32 mouse cellular contexts compared by ENCODE assay signal in the genomic region with DNA sequence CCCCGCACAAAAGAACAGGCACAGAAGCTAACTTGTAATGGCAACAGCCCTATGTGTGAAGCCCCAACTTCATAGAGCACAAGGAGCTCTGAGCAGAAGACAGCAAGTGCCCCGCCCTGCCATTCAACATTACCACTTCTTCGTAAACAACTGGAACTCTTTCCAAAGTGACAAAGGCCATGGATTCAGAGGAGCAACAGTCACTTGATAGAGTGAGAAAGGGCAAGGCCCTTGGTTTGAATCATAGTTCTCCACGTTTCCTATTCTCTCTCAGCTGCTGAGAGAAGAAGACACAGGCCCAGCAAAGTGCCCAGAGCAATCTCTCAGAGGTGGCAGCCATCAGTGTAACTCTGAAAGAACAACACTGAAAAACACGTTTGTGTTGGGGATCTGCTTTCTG. TPM values are rescaled to one million over a fixed set of nuclear protein-coding genes. Genes with fewer than 3 reads are reported as not detected.
DNase-seq lines count a peak whose midpoint lies in the region; ATAC-seq and TF ChIP-seq lines count a peak whose summit lies in the region.
"Had no signal": no experiment of that assay in that cellular context is flagged by ENCODE, and none has a peak within 500 bp of the region (broad histone marks: within the 10 kb centered on the region; RNA-seq: fewer than 3 reads in every experiment).

No protein-coding gene starts in this region.

- no peak for TF ChIP-seq CTCF in heart, adult 2 months (IDR thresholded peaks at IDR 0.05)

- no peak for ATAC-seq in liver, embryonic 13.5 days (ENCODE audit: low read depth)
- no peak for ATAC-seq in liver, embryonic 15.5 days (ENCODE audit: insufficient read depth)
- ATAC-seq: forebrain, embryonic 15.5 days; inflammation-experienced regulatory T-cells, adult 6 months; midbrain, embryonic 15.5 days had no signal

- no peak overlapping the region for H3K4me3 ChIP-seq in heart, adult 2 months
- no peak overlapping the region for H3K4me3 ChIP-seq in heart, embryonic 10.5 days
- no peak overlapping the region for H3K4me3 ChIP-seq in liver, embryonic 13.5 days (replicated peaks)
- no peak overlapping the region for H3K4me3 ChIP-seq in brown adipose tissue, adult 24 weeks (ENCODE audit: insufficient read depth, low read depth, low read length)
- no peak overlapping the region for H3K4me3 ChIP-seq in liver, embryonic 15.5 days (replicated peaks)
- H3K4me3 ChIP-seq: embryonic facial prominence, embryonic 13.5 days; forebrain, embryonic 10.5 days; forebrain, embryonic 15.5 days; hindbrain, embryonic 10.5 days; hindbrain, embryonic 15.5 days; limb, embryonic 12.5 days; midbrain, embryonic 10.5 days; midbrain, embryonic 15.5 days; neural tube, embryonic 15.5 days had no signal

- peak overlapping the region; percentile 65; the same call in 1 of the 2 replicates for H3K27ac ChIP-seq in heart, adult 2 months
- H3K27ac ChIP-seq in heart, embryonic 10.5 days = no peak overlapping the region
- H3K27ac ChIP-seq in liver, embryonic 13.5 days = peak overlapping the region; percentile 47
- H3K27ac ChIP-seq in brown adipose tissue, adult 24 weeks (replicated peaks; ENCODE audit: low read depth, low read length) = peak overlapping the region; percentile 47
- H3K27ac ChIP-seq in liver, embryonic 15.5 days (replicated peaks) = peak overlapping the region; percentile 98; the same call in 1 of the 2 replicates
- H3K27ac ChIP-seq: embryonic facial prominence, embryonic 13.5 days; forebrain, embryonic 10.5 days; forebrain, embryonic 15.5 days; hindbrain, embryonic 10.5 days; hindbrain, embryonic 15.5 days; limb, embryonic 12.5 days; midbrain, embryonic 10.5 days; midbrain, embryonic 15.5 days; neural tube, embryonic 15.5 days; stomach, postnatal 0 days had no signal

- H3K79me2 ChIP-seq in heart, adult 2 months (replicated peaks; ENCODE audit: control insufficient read depth, insufficient read depth, low read length) = peaks cover 7% of the 10 kb centered on the region; the same call in 1 of the 2 replicates

- TF ChIP-seq POLR2A in heart, adult 2 months (IDR thresholded peaks at IDR 0.05; ENCODE audit: insufficient read depth, low read depth, low read length) = no peak

- H3K4me1 ChIP-seq in heart, adult 2 months (ENCODE audit: control insufficient read depth, insufficient read depth, low read length) = peaks cover 22% of the 10 kb centered on the region
- peaks cover 19% of the 10 kb centered on the region for H3K4me1 ChIP-seq in heart, embryonic 10.5 days
- peaks cover 63% of the 10 kb centered on the region for H3K4me1 ChIP-seq in liver, embryonic 13.5 days (replicated peaks)
- H3K4me1 ChIP-seq in brown adipose tissue, adult 24 weeks (ENCODE audit: control insufficient read depth, insufficient read depth, insufficient read length, low read length) = peaks cover 34% of the 10 kb centered on the region
- H3K4me1 ChIP-seq in liver, embryonic 15.5 days (replicated peaks) = peaks cover 75% of the 10 kb centered on the region

- H3K4me2 ChIP-seq in liver, embryonic 13.5 days = no peak overlapping the region
- no peak overlapping the region for H3K4me2 ChIP-seq in liver, embryonic 15.5 days
- H3K4me2 ChIP-seq: embryonic facial prominence, embryonic 13.5 days; forebrain, embryonic 15.5 days; hindbrain, embryonic 15.5 days; limb, embryonic 12.5 days; midbrain, embryonic 15.5 days; neural tube, embryonic 15.5 days had no signal

- no peaks in the 10 kb centered on the region for H3K27me3 ChIP-seq in heart, adult 2 months (ENCODE audit: control insufficient read depth, insufficient read depth, low read length)
- no peaks in the 10 kb centered on the region for H3K27me3 ChIP-seq in heart, embryonic 10.5 days (ENCODE audit: insufficient read depth, poor library complexity, severe bottlenecking)
- no peaks in the 10 kb centered on the region for H3K27me3 ChIP-seq in liver, embryonic 13.5 days
- no peaks in the 10 kb centered on the region for H3K27me3 ChIP-seq in liver, embryonic 15.5 days
- H3K27me3 ChIP-seq: embryonic facial prominence, embryonic 13.5 days; forebrain, embryonic 15.5 days; hindbrain, embryonic 15.5 days; limb, embryonic 12.5 days; midbrain, embryonic 15.5 days; neural tube, embryonic 15.5 days had no signal

- H3K9me3 ChIP-seq in heart, embryonic 10.5 days = no peaks in the 10 kb centered on the region
- no peaks in the 10 kb centered on the region for H3K9me3 ChIP-seq in liver, embryonic 13.5 days (replicated peaks)
- H3K9me3 ChIP-seq in liver, embryonic 15.5 days (replicated peaks) = no peaks in the 10 kb centered on the region
- H3K9me3 ChIP-seq: embryonic facial prominence, embryonic 13.5 days; forebrain, embryonic 10.5 days; forebrain, embryonic 15.5 days; hindbrain, embryonic 10.5 days; hindbrain, embryonic 15.5 days; limb, embryonic 12.5 days; midbrain, embryonic 10.5 days; midbrain, embryonic 15.5 days; neural tube, embryonic 15.5 days had no signal

- H3K9ac ChIP-seq in heart, adult 2 months (ENCODE audit: low read depth, low read length) = no peak overlapping the region
- no peak overlapping the region for H3K9ac ChIP-seq in liver, embryonic 13.5 days
- no peak overlapping the region for H3K9ac ChIP-seq in liver, embryonic 15.5 days
- H3K9ac ChIP-seq: embryonic facial prominence, embryonic 13.5 days; forebrain, embryonic 15.5 days; hindbrain, embryonic 15.5 days; limb, embryonic 12.5 days; midbrain, embryonic 15.5 days; neural tube, embryonic 15.5 days had no signal

- 81% methylated on average over 5 of the region's 5 CpGs for WGBS in heart, adult 2 months
- 86% methylated on average over 5 of the region's 5 CpGs for WGBS in heart, embryonic 10.5 days
- 86% methylated on average over 5 of the region's 5 CpGs for WGBS in liver, embryonic 13.5 days (ENCODE audit: insufficient replicate concordance)
- WGBS in liver, embryonic 15.5 days (ENCODE audit: insufficient replicate concordance) = 84% methylated on average over 5 of the region's 5 CpGs

- DNase-seq in heart, adult 2 months = no peak
- DNase-seq in heart, embryonic 10.5 days (ENCODE audit: low spot score) = no peak
- DNase-seq in liver, embryonic 13.5 days = no peak
- DNase-seq in liver = no peak
- no peak for DNase-seq in urinary bladder, adult 18-20 months (ENCODE audit: low spot score in 2 of 2)
- DNase-seq: adrenal gland, postnatal 36 days; B cell, adult 2 months; cerebellum, adult 9-10 months; cerebellum, postnatal 36 days; embryo, embryonic 11 days; heart, postnatal 14 days; kidney, adult 2 months; kidney, postnatal 4 days; lung, adult 18-20 months; lung, postnatal 10 days; retina, postnatal 1 day; right cerebral cortex, postnatal 14 days; thymus, adult 18-20 months; thymus, postnatal 36 days had no signal

- H3K36me3 ChIP-seq in heart, adult 2 months (ENCODE audit: control insufficient read depth, insufficient read depth, low read length) = peaks cover 30% of the 10 kb centered on the region
- peaks cover 25% of the 10 kb centered on the region for H3K36me3 ChIP-seq in heart, embryonic 10.5 days
- H3K36me3 ChIP-seq in liver, embryonic 13.5 days = peaks cover 77% of the 10 kb centered on the region
- peaks cover 91% of the 10 kb centered on the region for H3K36me3 ChIP-seq in liver, embryonic 15.5 days (replicated peaks)
- H3K36me3 ChIP-seq: forebrain, embryonic 15.5 days; hindbrain, embryonic 15.5 days; midbrain, embryonic 15.5 days had no signal

- intact Hi-C loops in heart, adult 2 months (cut with DNase I) = no loop called here

- TF ChIP-seq EP300 in heart, adult 2 months (IDR thresholded peaks at IDR 0.05; ENCODE audit: insufficient read depth, low read depth, low read length) = no peak

RNA-seq across cellular contexts. Expression of a gene that starts 49.8 kb away (rescaled TPM):
- total RNA-seq in heart, adult 2 months (2021) = 10 to 100 TPM; 22.0 to 26.9 TPM
- polyA plus RNA-seq in heart, adult 2 months (2012; rRNA removed) = 22.5 and 25.7 TPM in 2 replicates
- polyA plus RNA-seq in heart, embryonic 10.5 days (2016; fragmentation: Nextera tagmentation; extraction: Ambion mirVana) = 17.7 and 18.4 TPM in 2 replicates
- polyA plus RNA-seq in liver, embryonic 13.5 days (2015; fragmentation: Nextera tagmentation; extraction: Ambion mirVana) = 19.1 and 21.4 TPM in 2 replicates
- 44.1 and 50.2 TPM in 2 replicates for polyA plus RNA-seq in brown adipose tissue, adult 24 weeks (2012; ENCODE audit: insufficient read depth, insufficient read length, missing spikeins)
- polyA plus RNA-seq in liver, embryonic 15.5 days (2015; fragmentation: Nextera tagmentation; extraction: Ambion mirVana) = 25.5 and 28.0 TPM in 2 replicates
